Mouse (Mus musculus) intestine, embryonic 14.5 days (tissue): ENCODE measurements at regions not wholly inside any gene's neighbourhood (a gene's known extent, or its start where the extent isn't known, plus 50 kb on each side); places are given as distances from the start of the nearest gene placed in this dataset.
A peak's percentile ranks its signal among the peaks of the same experiment; 100 is the strongest.

Experiments
- ATAC-seq: fragments of 200-750 bp; cut with Nextera tagmentation; replicated peaks from 2 replicates; pipeline ENCODE4 v1.8.0; 2017; ENCODE audit warnings: low read depth, moderate number of reproducible peaks, moderate TSS enrichment, moderate library complexity; ENCODE audit not compliant: low FRiP score, low TSS enrichment
- DNase-seq: peaks from one replicate; pipeline ENCODE4 v3.0.0-alpha.2; 2018; ENCODE audit warnings: low spot score
- H3K27ac ChIP-seq: fragments of 300-500 bp; sonication (generic); 2 replicates; pipeline ENCODE4 v1.5.1; 2014; ENCODE audit warnings: low read depth, mild to moderate bottlenecking, control low read depth
- H3K27me3 ChIP-seq: fragments of 300-500 bp; sonication (generic); replicated peaks from 2 replicates; pipeline ENCODE4 v1.6.1; 2014; ENCODE audit warnings: low read length, control low read depth; ENCODE audit not compliant: control insufficient read depth, insufficient read depth
- H3K36me3 ChIP-seq: fragments of 300-500 bp; sonication (generic); 2 replicates; pipeline ENCODE4 v1.6.1; 2014; ENCODE audit warnings: low read length, control low read depth; ENCODE audit not compliant: control insufficient read depth, insufficient read depth
- H3K4me1 ChIP-seq: fragments of 300-500 bp; sonication (generic); replicated peaks from 2 replicates; pipeline ENCODE4 v1.6.1; 2014; ENCODE audit warnings: low read length, control low read depth, mixed read lengths; ENCODE audit not compliant: control insufficient read depth, insufficient read depth
- H3K4me2 ChIP-seq: fragments of 300-500 bp; sonication (generic); 2 replicates; pipeline ENCODE4 v1.6.1; 2014; ENCODE audit warnings: low read length
- H3K4me3 ChIP-seq: fragments of 300-500 bp; sonication (generic); 2 replicates; pipeline ENCODE4 v1.5.1; 2014; ENCODE audit warnings: low read depth, low read length, control low read depth, mixed read lengths
- H3K9ac ChIP-seq: fragments of 300-500 bp; sonication (generic); 2 replicates; pipeline ENCODE4 v1.6.1; 2014; ENCODE audit warnings: mild to moderate bottlenecking, low read length
- H3K9me3 ChIP-seq: fragments of 300-500 bp; sonication (generic); 2 replicates; pipeline ENCODE4 v1.6.1; 2016; ENCODE audit warnings: low read length, control low read depth; ENCODE audit not compliant: control insufficient read depth
- WGBS: fragments of 180-500 bp; shearing (Covaris S2); extraction: QIAGEN DNeasy Blood & Tissue Kit; methylation state at CpG from one replicate; pipeline ENCODE4 v1.1.7; 2014; 5-methylcytosine and 5-hydroxymethylcytosine counted together

- Histone ChIP-seq H3K27me3 (no peaks in the 10 kb centered on the region), H3K27ac (no peak overlapping the region), H3K4me2 (no peak overlapping the region), H3K4me1 (no peaks in the 10 kb centered on the region), H3K9ac (no peak overlapping the region), H3K9me3 (no peaks in the 10 kb centered on the region), H3K36me3 (no peaks in the 10 kb centered on the region), H3K4me3 (no peak overlapping the region)
- WGBS = 89% methylated on average over 3 of the region's 3 CpGs
- no peak for DNase-seq
- no peak for ATAC-seq
These were observed 430.1 kb downstream of the Mdfic start for GRCm38 (mm10) chr6:16150535-16150934.

DNA sequence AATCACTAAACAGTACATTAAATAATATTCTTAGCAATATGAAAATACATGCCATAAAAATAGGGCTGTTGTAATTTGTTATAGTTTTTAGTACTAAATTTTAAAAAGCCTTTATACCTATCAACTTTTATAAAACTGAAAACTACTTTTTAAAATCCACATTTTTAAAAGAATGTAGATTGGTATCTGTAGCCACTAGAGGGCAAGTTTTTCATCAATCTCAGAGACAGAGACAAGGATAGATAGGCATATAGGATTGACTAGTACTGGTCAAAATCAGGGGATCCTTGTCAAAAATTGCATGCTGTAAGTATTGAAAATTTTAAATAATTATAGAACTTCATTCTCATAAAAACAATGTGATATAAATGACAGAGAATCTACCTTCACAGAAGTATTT lies 431.0 kb downstream of the Mdfic start:
- no peak for ATAC-seq

GRCm38 (mm10) chr6:16152691-16153090 lies 432.2 kb downstream of the Mdfic start:
- no peak for ATAC-seq
- H3K4me3 ChIP-seq = no peak overlapping the region
- no peak overlapping the region for H3K27ac ChIP-seq
- no peaks in the 10 kb centered on the region for H3K36me3 ChIP-seq
- no peak overlapping the region for H3K4me2 ChIP-seq
- 54% methylated on average over 6 of the region's 6 CpGs for WGBS
- H3K9ac ChIP-seq = no peak overlapping the region
- no peaks in the 10 kb centered on the region for H3K9me3 ChIP-seq
- no peaks in the 10 kb centered on the region for H3K4me1 ChIP-seq
- no peak for DNase-seq
- no peaks in the 10 kb centered on the region for H3K27me3 ChIP-seq

More for the DNA sequence above, 431.0 kb downstream of the Mdfic start:
- no peaks in the 10 kb centered on the region for H3K4me1 ChIP-seq
- H3K36me3 ChIP-seq = no peaks in the 10 kb centered on the region
- H3K4me2 ChIP-seq = no peak overlapping the region
- no peak overlapping the region for H3K9ac ChIP-seq
- H3K4me3 ChIP-seq = no peak overlapping the region
- DNase-seq = no peak
- H3K27ac ChIP-seq = no peak overlapping the region
- H3K27me3 ChIP-seq = no peaks in the 10 kb centered on the region
- no peaks in the 10 kb centered on the region for H3K9me3 ChIP-seq

GRCm38 (mm10) chr6:16165012-16165411 lies 444.6 kb downstream of the Mdfic start:
- no peak overlapping the region for H3K4me3 ChIP-seq
- no peaks in the 10 kb centered on the region for H3K27me3 ChIP-seq
- no peak overlapping the region for H3K9ac ChIP-seq
- H3K36me3 ChIP-seq = no peaks in the 10 kb centered on the region
- no peak overlapping the region for H3K4me2 ChIP-seq
- H3K9me3 ChIP-seq = no peaks in the 10 kb centered on the region
- no peak for ATAC-seq
- H3K27ac ChIP-seq = no peak overlapping the region
- DNase-seq = no peak
- WGBS = 96% methylated on average over 2 of the region's 2 CpGs
- H3K4me1 ChIP-seq = no peaks in the 10 kb centered on the region

- no peak for DNase-seq
- H3K36me3 ChIP-seq = no peaks in the 10 kb centered on the region
- H3K27me3 ChIP-seq = no peaks in the 10 kb centered on the region
- no peak overlapping the region for H3K9ac ChIP-seq
- ATAC-seq = no peak
- no peaks in the 10 kb centered on the region for H3K9me3 ChIP-seq
- no peak overlapping the region for H3K4me2 ChIP-seq
- no peaks in the 10 kb centered on the region for H3K4me1 ChIP-seq
- H3K4me3 ChIP-seq = no peak overlapping the region
- WGBS = 95% methylated on average over 3 of the region's 3 CpGs
- no peak overlapping the region for H3K27ac ChIP-seq
These were observed 451.4 kb downstream of the Mdfic start for GRCm38 (mm10) chr6:16171871-16172270.

- Histone ChIP-seq H3K4me1 (no peaks in the 10 kb centered on the region), H3K9ac (no peak overlapping the region), H3K27me3 (no peaks in the 10 kb centered on the region), H3K9me3 (no peaks in the 10 kb centered on the region), H3K36me3 (no peaks in the 10 kb centered on the region), H3K4me3 (no peak overlapping the region), H3K27ac (no peak overlapping the region), H3K4me2 (0 out of 2 replicates have a peak overlapping the region, but pooled peaks have one; percentile 3)
- ATAC-seq (no peak), DNase-seq (no peak)
- WGBS = 22% methylated on average over 5 of the region's 5 CpGs
These were observed 456.9 kb downstream of the Mdfic start for GRCm38 (mm10) chr6:16177313-16177712.

GRCm38 (mm10) chr6:16187983-16188550 lies 467.6 kb downstream of the Mdfic start:
- no peak overlapping the region for H3K27ac ChIP-seq
- DNase-seq = no peak
- H3K9ac ChIP-seq = no peak overlapping the region
- no peaks in the 10 kb centered on the region for H3K4me1 ChIP-seq
- H3K4me2 ChIP-seq = no peak overlapping the region
- no peak overlapping the region for H3K4me3 ChIP-seq
- no peaks in the 10 kb centered on the region for H3K27me3 ChIP-seq
- H3K36me3 ChIP-seq = no peaks in the 10 kb centered on the region
- WGBS = 45% methylated on average over 4 of the region's 4 CpGs
- H3K9me3 ChIP-seq = no peaks in the 10 kb centered on the region
- ATAC-seq = no peak

GRCm38 (mm10) chr6:16212975-16213374 lies 492.5 kb downstream of the Mdfic start:
- ATAC-seq (no peak), DNase-seq (no peak)
- no peaks in the 10 kb centered on the region for H3K9me3 ChIP-seq
- no peaks in the 10 kb centered on the region for H3K27me3 ChIP-seq
- H3K4me3 ChIP-seq = no peak overlapping the region
- H3K4me1 ChIP-seq = no peaks in the 10 kb centered on the region
- no peak overlapping the region for H3K27ac ChIP-seq
- no peaks in the 10 kb centered on the region for H3K36me3 ChIP-seq
- H3K9ac ChIP-seq = no peak overlapping the region
- 60% methylated on average over 5 of the region's 5 CpGs for WGBS
- H3K4me2 ChIP-seq = no peak overlapping the region

- Histone ChIP-seq H3K9ac (no peak overlapping the region), H3K4me3 (no peak overlapping the region), H3K27me3 (no peaks in the 10 kb centered on the region), H3K36me3 (no peaks in the 10 kb centered on the region), H3K4me2 (no peak overlapping the region), H3K9me3 (no peaks in the 10 kb centered on the region), H3K4me1 (no peaks in the 10 kb centered on the region), H3K27ac (no peak overlapping the region)
- DNase-seq = no peak
- ATAC-seq = no peak
- WGBS = 59% methylated on average over 4 of the region's 4 CpGs
These were observed 493.2 kb downstream of the Mdfic start for GRCm38 (mm10) chr6:16213635-16214034.
